Mouse (Mus musculus) urinary bladder, adult 2 months (tissue): Measurements from ENCODE around the gene Trap1. TPM values are rescaled to one million over a fixed set of nuclear protein-coding genes. Genes with fewer than 3 reads are reported as not detected.
"Not testable (repeated sequence)": the region's sequence is repeated elsewhere in the genome, so short reads cannot be mapped to it uniquely, and the experiment has no call there.

ENCODE experiments used
- DNase-seq: peaks from one replicate; pipeline ENCODE4 v3.0.0; 2022; ENCODE audit warnings: low spot score
- polyA plus RNA-seq: library from polyadenylated mRNA; depleted of rRNA; stranded (reverse); fragments of >200 nt; gene quantifications from 2 replicates; pipeline ENCODE4 v1.2.3, GENCODE M21; 2012; rRNA removed

The Trap1 gene
- polyA plus RNA-seq, 1 experiment, result 84.2 TPM

- no peak for DNase-seq
Measured at GRCm38 (mm10) chr16:4035575-4035974, 42.1 kb downstream of the Trap1 start.

- no peak for DNase-seq
Measured at GRCm38 (mm10) chr16:4034476-4034875, 43.2 kb downstream of the Trap1 start.

- DNase-seq, result no peak
Measured at GRCm38 (mm10) chr16:4033971-4034370, 43.7 kb downstream of the Trap1 start.

GRCm38 (mm10) chr16:4032341-4032748 is 45.3 kb downstream of the Trap1 start:
- DNase-seq, result no peak

GRCm38 (mm10) chr16:4031441-4032274 is 46.0 kb downstream of the Trap1 start:
- no peak for DNase-seq

- DNase-seq, result no peak
Measured at GRCm38 (mm10) chr16:4030501-4030900, 47.1 kb downstream of the Trap1 start.

GRCm38 (mm10) chr16:4029371-4029841 is 48.2 kb downstream of the Trap1 start:
- no peak for DNase-seq

GRCm38 (mm10) chr16:4027211-4027610 is 50.4 kb downstream of the Trap1 start:
- DNase-seq, result no peak

- no peak for DNase-seq
Measured at GRCm38 (mm10) chr16:4026672-4027071, 51.0 kb downstream of the Trap1 start.

- no peak for DNase-seq
Measured at GRCm38 (mm10) chr16:4022719-4023118, 54.9 kb downstream of the Trap1 start.

- no peak for DNase-seq
Measured at GRCm38 (mm10) chr16:4021241-4021640, 56.4 kb downstream of the Trap1 start.

- not testable (repeated sequence) for DNase-seq
Measured at GRCm38 (mm10) chr16:4017466-4017865, 60.2 kb downstream of the Trap1 start.

GRCm38 (mm10) chr16:4016786-4017185 is 60.8 kb downstream of the Trap1 start:
- DNase-seq, result not testable (repeated sequence)

- DNase-seq, result no peak
Measured at GRCm38 (mm10) chr16:4014040-4014668, 63.5 kb downstream of the Trap1 start.

- DNase-seq, result no peak
Measured at GRCm38 (mm10) chr16:4012882-4013570, 64.6 kb downstream of the Trap1 start.

GRCm38 (mm10) chr16:4003489-4004398 is 73.9 kb downstream of the Trap1 start, which contains the start of gene Slx4:
TSS of gene Slx4 (minus strand) at chr16:4003770.
- peak; percentile 90 for DNase-seq

Other genes starting within 250 kb of the Trap1 start
- 0.07 TPM in 1 of 2 replicates, not detected in the other for gene Olfr15, start 246.9 kb downstream of the Trap1 start, polyA plus RNA-seq
- gene Zfp174, start 230.6 kb downstream of the Trap1 start, polyA plus RNA-seq, result 2.7 and 3.0 TPM in 2 replicates
- 54.1 and 60.6 TPM in 2 replicates for gene Naa60, start 205.5 kb downstream of the Trap1 start, polyA plus RNA-seq
- gene Zfp597, start 193.3 kb downstream of the Trap1 start, polyA plus RNA-seq, result 7.3 and 7.8 TPM in 2 replicates
- 0.25 and 0.62 TPM in 2 replicates for gene Gm20695, start 193.2 kb downstream of the Trap1 start, polyA plus RNA-seq
- 5.8 and 7.0 TPM in 2 replicates for gene 1700037C18Rik, start 169.1 kb downstream of the Trap1 start, polyA plus RNA-seq
- gene Cluap1, start 169.0 kb downstream of the Trap1 start, polyA plus RNA-seq, result 19.5 and 20.3 TPM in 2 replicates
- 1.3 and 1.4 TPM in 2 replicates for gene Nlrc3, start 101.2 kb downstream of the Trap1 start, polyA plus RNA-seq
- gene Slx4, start 74.1 kb downstream of the Trap1 start, polyA plus RNA-seq, result 17.5 and 18.2 TPM in 2 replicates
- gene Dnase1, start 40.9 kb downstream of the Trap1 start, polyA plus RNA-seq, result not detected in 2 replicates
- gene Crebbp, start 136.2 kb upstream of the Trap1 start, polyA plus RNA-seq, result 7.3 and 21.3 TPM in 2 replicates